Mouse (Mus musculus) ovary, postnatal 14 days (tissue): ENCODE results near the gene Pip4k2b.
"Not testable (repeated sequence)": the region's sequence is repeated elsewhere in the genome, so short reads cannot be mapped to it uniquely, and the experiment has no call there.

Source experiments
- DNase-seq: peaks from one replicate; pipeline ENCODE4 v3.0.0; 2022; ENCODE audit warnings: low spot score

Pip4k2b gene

GRCm38 (mm10) chr11:97744063-97744717 lies at the start of gene Pip4k2b:
Gene Pip4k2b, minus strand, starts transcription at chr11:97744704.
- peak; percentile 48 for DNase-seq

GRCm38 (mm10) chr11:97793165-97793564 lies 48.7 kb upstream of the Pip4k2b start:
- peak; percentile 52 for DNase-seq

GRCm38 (mm10) chr11:97790778-97791438 lies 46.4 kb upstream of the Pip4k2b start:
- DNase-seq, result not testable (repeated sequence)

GRCm38 (mm10) chr11:97789727-97790126 lies 45.2 kb upstream of the Pip4k2b start:
- no peak for DNase-seq

GRCm38 (mm10) chr11:97787961-97788360 lies 43.5 kb upstream of the Pip4k2b start:
- DNase-seq, result no peak

- no peak for DNase-seq
Observed at GRCm38 (mm10) chr11:97782564-97782895, 38.0 kb upstream of the Pip4k2b start.

- peak; percentile 99 for DNase-seq
Observed at GRCm38 (mm10) chr11:97781832-97782563, 37.5 kb upstream of the Pip4k2b start, which contains the start of gene Rpl23. Gene Rpl23, minus strand, starts transcription at chr11:97782437.

GRCm38 (mm10) chr11:97781478-97781831 lies 37.0 kb upstream of the Pip4k2b start:
- no peak for DNase-seq

- no peak for DNase-seq
Observed at GRCm38 (mm10) chr11:97779968-97780701, 35.6 kb upstream of the Pip4k2b start.

GRCm38 (mm10) chr11:97778918-97779317 lies 34.4 kb upstream of the Pip4k2b start:
- no peak for DNase-seq

GRCm38 (mm10) chr11:97777129-97777529 lies 32.6 kb upstream of the Pip4k2b start:
- DNase-seq, result no peak

GRCm38 (mm10) chr11:97776497-97777128 lies 32.1 kb upstream of the Pip4k2b start:
- DNase-seq, result no peak

GRCm38 (mm10) chr11:97775808-97776496 lies 31.4 kb upstream of the Pip4k2b start, which contains the start of gene 1700001P01Rik:
Gene 1700001P01Rik, minus strand, starts transcription at chr11:97775918.
- DNase-seq, result no peak

- DNase-seq, result no peak
Observed at GRCm38 (mm10) chr11:97775186-97775585, 30.7 kb upstream of the Pip4k2b start.

GRCm38 (mm10) chr11:97771410-97771809 lies 26.9 kb upstream of the Pip4k2b start:
- no peak for DNase-seq

- DNase-seq, result no peak
Observed at GRCm38 (mm10) chr11:97769704-97770103, 25.2 kb upstream of the Pip4k2b start.

GRCm38 (mm10) chr11:97766154-97766881 lies 21.8 kb upstream of the Pip4k2b start, which contains the start of gene Cwc25:
Gene Cwc25, minus strand, starts transcription at chr11:97766556.
- DNase-seq, result peak; percentile 94

- DNase-seq, result no peak
Observed at GRCm38 (mm10) chr11:97761638-97762037, 17.1 kb upstream of the Pip4k2b start.

GRCm38 (mm10) chr11:97758942-97759341 lies 14.4 kb upstream of the Pip4k2b start:
- DNase-seq, result no peak

GRCm38 (mm10) chr11:97758125-97758524 lies 13.6 kb upstream of the Pip4k2b start:
- no peak for DNase-seq
